Mouse (Mus musculus) ovary, postnatal 10 days (tissue): ENCODE results near the gene Atp2c1.

Experiments used
- DNase-seq: peaks from one replicate; pipeline ENCODE4 v3.0.0; 2022; ENCODE audit warnings: low spot score

Atp2c1 gene

GRCm38 (mm10) chr9:105366199-105366598 lies 160.9 kb downstream of the Atp2c1 start:
- DNase-seq, result no peak

- DNase-seq, result no peak
Measured at GRCm38 (mm10) chr9:105363520-105364231, 163.4 kb downstream of the Atp2c1 start.

GRCm38 (mm10) chr9:105362181-105362580 lies 164.9 kb downstream of the Atp2c1 start:
- no peak for DNase-seq
